Mouse (Mus musculus) megakaryocyte, adult 5-6 weeks (primary cell): ENCODE data around the gene Uchl3. TPM values are rescaled to one million over a fixed set of nuclear protein-coding genes. Genes with fewer than 3 reads are reported as not detected.
A peak's percentile ranks its signal among the peaks of the same experiment; 100 is the strongest.

Source experiments
- ATAC-seq: 2 replicates; pipeline ENCODE4 v1.8.0; 2016; ENCODE audit warnings: mild to moderate bottlenecking, inconsistent platforms; ENCODE audit not compliant: poor library complexity, severe bottlenecking
- total RNA-seq, 2 experiments: library from RNA; stranded (forward) in 1 of 2; stranded (reverse) in 1 of 2; fragments of 153-499, 151-499 nt in 1 of 2; fragments of 221-1000, 200-1000 nt in 1 of 2; gene quantifications; 2 replicates each; pipeline versions ENCODE4 v1.2.3 to v1.2.4; 2015 to 2017

Gene Uchl3
- total RNA-seq, 2 experiments from 2014 or later = 33.0 to 40.1 TPM

DNA sequence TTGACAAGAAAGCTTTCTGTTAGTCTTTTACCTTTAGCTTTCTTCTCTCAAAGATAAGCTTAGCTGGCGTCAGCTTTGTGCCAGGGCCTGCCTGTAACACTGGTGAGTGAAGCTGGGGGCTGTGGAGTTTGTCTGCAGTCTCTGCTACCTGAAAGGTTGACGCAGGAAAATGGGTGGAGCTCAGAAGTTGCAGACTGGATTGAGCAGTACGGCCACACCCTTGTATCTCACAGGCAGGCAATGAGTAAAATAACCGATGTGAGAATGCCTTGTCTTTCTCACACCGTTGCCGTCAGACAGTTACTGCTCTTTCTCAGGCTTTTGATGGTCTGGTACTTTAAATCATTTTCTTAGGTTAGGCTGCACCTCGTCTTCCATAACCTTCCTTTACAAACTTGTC, 12.3 kb downstream of the Uchl3 start:
- ATAC-seq = no peak

- no peak for ATAC-seq
Observed at GRCm38 (mm10) chr14:101666536-101666935, 12.8 kb downstream of the Uchl3 start.

DNA sequence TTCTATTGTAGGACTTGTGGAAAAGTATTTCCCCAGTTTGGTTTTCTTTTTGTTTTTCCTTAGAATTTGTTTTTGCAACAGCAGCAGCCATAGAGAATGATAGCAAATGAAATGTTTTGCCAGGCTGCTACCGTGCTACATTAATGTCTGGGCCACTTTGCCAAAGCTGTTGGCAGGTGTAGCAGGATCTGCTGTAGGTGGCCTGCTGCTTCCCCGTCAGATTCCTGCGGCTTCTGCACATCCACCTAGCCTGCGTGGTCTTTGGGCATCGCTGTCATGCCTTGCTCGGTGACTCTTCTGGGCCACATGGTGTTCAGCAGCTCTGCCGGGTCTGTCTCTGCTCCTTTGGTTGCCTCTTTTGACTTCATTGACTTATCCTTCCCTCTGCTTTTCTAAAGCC, 14.9 kb downstream of the Uchl3 start:
- no peak for ATAC-seq

DNA sequence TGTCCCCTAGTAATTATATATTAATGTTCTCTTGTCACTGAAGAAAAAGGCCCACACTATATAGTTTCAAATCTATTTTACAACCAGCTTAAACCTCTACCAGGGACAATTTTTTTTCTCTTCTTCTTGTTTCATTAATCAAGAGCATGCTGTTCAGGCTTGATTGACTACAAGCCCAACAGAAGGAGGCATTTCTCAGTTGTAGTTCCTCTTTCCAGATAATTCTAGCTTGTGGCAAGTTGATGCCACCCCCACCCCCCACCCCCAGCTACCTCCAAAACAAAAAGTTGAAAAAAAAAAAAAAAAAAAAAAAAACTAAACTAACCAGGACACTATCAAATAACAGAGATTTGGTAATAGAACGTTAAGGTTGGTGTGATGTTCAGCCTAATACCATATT, 18.5 kb downstream of the Uchl3 start:
- no peak for ATAC-seq

- no peak for ATAC-seq
Observed at GRCm38 (mm10) chr14:101687696-101688095, 33.9 kb downstream of the Uchl3 start.

DNA sequence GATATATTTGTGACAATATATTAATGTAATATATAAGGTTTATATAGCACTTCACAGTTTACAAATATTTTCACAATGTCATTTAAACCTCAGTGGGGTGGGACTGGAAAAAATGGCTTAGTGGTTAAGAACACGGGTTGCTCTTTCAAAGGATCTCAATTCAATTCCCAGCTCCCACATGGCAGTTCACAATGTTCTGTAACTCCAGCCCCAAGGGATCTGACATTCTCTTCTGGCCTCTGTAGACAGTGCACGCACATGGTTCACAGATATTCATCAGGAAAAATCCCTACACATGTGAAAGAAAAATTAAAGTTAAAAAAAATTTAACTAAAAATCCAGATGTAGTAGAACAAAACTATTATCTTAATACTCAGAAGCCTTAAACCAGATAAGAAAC, 34.6 kb downstream of the Uchl3 start:
- no peak for ATAC-seq

DNA sequence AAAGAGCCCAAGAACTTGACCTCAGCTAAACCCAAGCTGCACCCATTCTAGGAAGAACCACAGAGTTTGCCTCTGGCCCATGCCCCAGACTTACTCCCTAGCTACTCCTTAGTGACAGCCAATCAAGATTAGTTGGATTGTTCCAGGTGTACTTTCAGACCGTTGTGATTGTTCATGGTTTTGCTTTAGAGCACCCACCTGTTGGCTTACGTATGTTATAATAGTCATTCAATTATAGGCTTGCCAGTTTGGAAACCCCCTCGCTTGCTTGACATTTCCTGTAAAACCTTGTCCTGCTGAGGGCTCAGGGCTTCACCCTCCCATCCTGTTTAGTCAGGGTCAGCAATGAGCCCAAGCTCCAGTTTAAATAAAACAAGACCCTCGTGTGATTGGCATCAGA, 50.7 kb downstream of the Uchl3 start:
- no peak for ATAC-seq

DNA sequence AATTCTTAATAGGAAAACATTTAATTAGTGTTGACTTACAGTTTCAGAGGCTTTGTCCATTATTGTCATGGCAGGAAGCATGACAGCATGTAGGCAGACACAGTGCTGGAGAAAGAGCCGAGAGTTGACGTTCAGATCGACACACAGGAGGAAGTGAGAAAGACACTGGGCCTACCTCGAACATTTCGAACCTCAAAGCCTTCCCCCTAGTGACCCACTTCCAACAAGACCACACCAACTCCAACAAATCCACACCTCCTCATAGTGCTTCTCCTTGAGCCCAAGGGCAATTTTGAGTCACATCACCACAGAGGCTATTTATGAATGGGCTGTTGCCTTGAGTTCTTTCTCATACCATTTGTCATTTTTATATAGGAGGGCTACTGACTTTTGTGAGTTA, 53.3 kb downstream of the Uchl3 start:
- no peak for ATAC-seq

DNA sequence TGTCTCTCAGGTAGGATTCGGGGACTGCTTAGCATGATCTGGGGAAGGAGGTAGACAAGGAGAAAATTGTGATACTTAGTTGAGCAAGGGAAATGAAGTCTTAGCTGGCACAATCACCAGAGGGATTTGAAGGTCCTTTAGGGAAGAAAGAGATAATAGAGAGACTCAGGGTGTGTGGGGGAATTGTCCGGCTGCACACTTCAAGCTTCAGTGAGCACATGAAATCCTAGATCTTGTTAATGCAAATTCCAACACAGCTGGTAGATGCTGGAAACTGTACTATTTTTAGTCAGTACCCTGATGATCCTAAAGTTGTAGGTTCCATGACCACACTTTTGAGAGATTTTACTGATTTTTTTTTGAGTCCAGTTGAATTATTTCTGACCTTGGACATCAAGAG, 60.6 kb downstream of the Uchl3 start:
- no peak for ATAC-seq

- peak; percentile 62 for ATAC-seq
Observed at GRCm38 (mm10) chr14:101729237-101729971, 75.6 kb downstream of the Uchl3 start, which contains the start of the genes Gm9922 and Lmo7. Gm9922 (minus strand) TSS chr14:101729814. Lmo7 (plus strand) TSS chr14:101729957.

DNA sequence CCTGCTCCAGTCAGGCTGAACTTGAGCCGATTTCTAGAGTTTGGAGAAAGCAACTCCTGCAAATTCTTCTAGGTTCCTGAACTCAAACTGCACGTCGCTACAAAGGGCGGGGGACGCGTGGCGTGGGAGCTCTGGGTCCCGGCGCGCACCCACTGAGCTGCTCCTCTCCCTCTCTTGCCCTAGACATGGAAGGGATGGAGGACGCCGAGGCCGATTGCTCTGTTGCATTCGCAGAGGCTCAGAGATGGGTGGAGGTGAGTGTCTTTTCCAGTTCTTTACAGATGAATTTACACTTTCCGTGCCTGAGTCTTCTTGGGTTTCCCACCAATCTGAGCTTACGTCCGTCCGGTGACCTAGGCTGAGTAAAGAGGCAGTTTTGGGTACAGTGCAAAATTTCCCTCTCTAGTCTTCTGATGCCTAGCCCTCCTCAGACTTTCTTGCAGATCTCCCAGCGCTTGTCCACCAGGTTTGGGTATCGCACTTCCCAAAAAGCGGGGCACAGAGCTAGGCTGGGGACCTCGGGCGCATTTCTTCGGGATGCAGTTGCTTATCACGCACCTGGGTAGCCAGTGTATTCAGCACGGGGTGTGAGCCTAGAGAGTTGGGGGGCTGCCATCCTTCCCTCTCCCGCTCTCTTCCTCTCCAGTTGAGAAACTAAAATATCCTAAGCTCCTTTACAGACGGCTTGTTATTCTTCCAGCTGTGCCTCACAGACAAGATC, 76.4 kb downstream of the Uchl3 start:
- peak; percentile 28; the same call in 1 of the 2 replicates for ATAC-seq

DNA sequence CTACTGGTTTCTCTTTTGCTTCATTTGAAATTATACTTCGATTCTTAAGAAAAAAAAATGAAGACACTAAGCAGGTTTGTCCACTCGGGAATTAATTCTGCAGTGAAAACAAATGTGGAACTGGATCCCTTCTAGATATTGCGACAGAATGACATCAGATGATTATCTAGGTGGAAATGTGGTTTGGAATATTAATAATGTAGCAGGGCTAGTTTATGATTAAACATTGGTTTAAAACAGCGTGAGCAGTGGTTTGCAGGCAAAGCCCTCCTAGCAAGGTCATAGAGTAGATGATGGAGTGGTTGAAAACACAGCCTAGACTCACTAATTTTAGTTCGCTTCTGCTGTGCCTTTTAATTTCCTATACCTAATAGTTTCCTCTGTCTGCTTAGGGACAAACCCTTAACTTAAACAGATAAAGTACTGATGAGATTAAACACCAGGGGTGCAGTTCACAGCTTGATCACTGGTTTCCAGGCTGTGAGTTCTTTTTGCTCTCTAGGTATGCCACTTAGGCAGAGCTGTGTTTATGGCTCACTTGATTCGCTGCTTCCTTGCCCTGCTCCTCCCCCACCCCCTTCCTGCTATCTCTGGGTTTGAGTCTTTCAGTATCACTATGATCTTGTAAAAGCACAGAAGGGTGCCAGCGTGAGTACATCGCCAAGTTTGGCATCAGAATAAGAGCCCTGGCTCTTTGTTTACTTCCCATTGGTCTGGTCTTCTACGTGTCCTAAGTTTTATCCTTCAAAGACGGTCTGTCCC, 80.0 kb downstream of the Uchl3 start:
- ATAC-seq = no peak

DNA sequence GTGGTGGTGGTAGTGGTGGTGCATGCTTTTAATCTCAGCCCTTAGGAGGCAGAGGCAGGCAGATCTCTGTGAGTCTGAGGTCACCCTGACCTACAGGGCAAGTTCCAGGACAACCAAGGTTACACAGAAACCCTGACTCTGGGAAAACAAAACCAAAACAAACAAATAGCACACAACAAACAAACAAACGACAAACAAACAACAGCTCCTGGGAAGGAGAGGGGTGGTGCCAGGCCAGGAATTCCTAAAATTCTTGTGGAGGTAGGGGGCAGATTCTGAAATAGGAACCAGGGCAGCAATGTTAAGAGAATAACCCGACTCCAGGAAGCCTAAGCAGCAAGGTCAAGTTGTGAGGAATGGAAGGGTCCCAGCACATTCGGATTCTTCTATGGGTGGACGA, 83.7 kb downstream of the Uchl3 start:
- no peak for ATAC-seq

Other genes starting within 250 kb of the Uchl3 start
- 11.5 and 12.4 TPM in 2 replicates for gene Tbc1d4, start 44.8 kb upstream of the Uchl3 start, total RNA-seq (2015)
- gene Tbc1d4, start 44.8 kb upstream of the Uchl3 start, total RNA-seq (2017) = 7.4 and 8.3 TPM in 2 replicates
- gene Commd6, start 13.3 kb upstream of the Uchl3 start, total RNA-seq (2015) = 47.9 and 51.0 TPM in 2 replicates
- 25.7 and 34.9 TPM in 2 replicates for gene Commd6, start 13.3 kb upstream of the Uchl3 start, total RNA-seq (2017)
- not detected in 2 replicates for gene Gm9922, start 75.8 kb downstream of the Uchl3 start, total RNA-seq (2015)
- not detected in 2 replicates for gene Gm9922, start 75.8 kb downstream of the Uchl3 start, total RNA-seq (2017)
- 0.09 TPM in 1 of 2 replicates, not detected in the other for gene Lmo7, start 76.0 kb downstream of the Uchl3 start, total RNA-seq (2015)
- gene Lmo7, start 76.0 kb downstream of the Uchl3 start, total RNA-seq (2017) = 0.20 and 0.77 TPM in 2 replicates